Mouse (Mus musculus): Measurements from ENCODE around the gene Tmem40. TPM values are rescaled to one million over a fixed set of nuclear protein-coding genes. Genes with fewer than 3 reads are reported as not detected.

Tmem40 gene
- polyA plus RNA-seq, 1 experiment from 2014 or later, result 1.6 TPM

- under 1% methylated on average over 15 of the region's 15 CpGs for WGBS
- peak; percentile 63 for DNase-seq (ENCODE audit: low spot score)
- Histone ChIP-seq H3K9me3 (replicated peaks) (no peaks in the 10 kb centered on the region), H3K4me3 (peak overlapping the region; percentile 48), H3K27me3 (ENCODE audit: low read depth, poor library complexity, severe bottlenecking) (0 out of 2 replicates have a peak, but pooled peaks cover 4% of the 10 kb centered on the region), H3K4me1 (peaks cover 22% of the 10 kb centered on the region), H3K27ac (replicated peaks) (peak overlapping the region; percentile 75), H3K36me3 (no peaks in the 10 kb centered on the region)
These were observed 44.3 kb downstream of the Tmem40 start for GRCm38 (mm10) chr6:115717715-115718558.

DNA sequence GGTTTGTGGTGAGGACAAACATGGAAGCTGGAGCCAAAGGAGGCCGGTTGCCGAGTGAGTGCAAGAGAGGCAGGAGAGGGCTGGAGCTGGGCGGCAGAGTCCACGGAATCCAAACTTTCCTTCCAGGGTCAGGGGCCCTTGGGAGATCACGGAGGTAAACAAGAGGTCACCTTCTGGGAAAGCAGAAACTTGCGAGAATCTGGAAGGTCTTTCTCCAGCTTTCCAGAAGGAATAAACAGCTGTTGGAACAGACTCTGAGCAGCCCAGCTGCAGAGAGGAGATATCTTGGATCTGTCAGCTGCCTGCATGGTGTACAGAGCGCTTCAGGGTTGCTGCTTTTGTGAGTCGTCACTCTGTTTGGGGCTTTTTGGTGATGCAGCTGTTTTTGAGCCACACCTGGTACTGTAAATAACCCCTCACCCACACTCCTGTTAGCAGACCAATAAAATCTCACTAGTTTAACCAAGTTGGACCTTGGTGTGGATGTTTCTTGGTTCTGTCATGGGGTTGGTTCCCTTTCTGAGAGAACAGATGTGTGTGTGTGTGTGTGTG lies 45.0 kb downstream of the Tmem40 start:
- 20% methylated on average over 8 of the region's 8 CpGs for WGBS
- Histone ChIP-seq H3K9me3 (replicated peaks) (no peaks in the 10 kb centered on the region), H3K27ac (replicated peaks) (peak overlapping the region; percentile 75), H3K4me3 (peak overlapping the region; percentile 48), H3K36me3 (no peaks in the 10 kb centered on the region), H3K27me3 (ENCODE audit: low read depth, poor library complexity, severe bottlenecking) (0 out of 2 replicates have a peak, but pooled peaks cover 4% of the 10 kb centered on the region), H3K4me1 (peaks cover 22% of the 10 kb centered on the region)
- peak; percentile 18 for DNase-seq (ENCODE audit: low spot score)

- Histone ChIP-seq H3K4me3 (no peak overlapping the region), H3K9me3 (replicated peaks) (no peaks in the 10 kb centered on the region), H3K27ac (replicated peaks) (no peak overlapping the region), H3K4me1 (no peaks in the 10 kb centered on the region), H3K36me3 (no peaks in the 10 kb centered on the region), H3K27me3 (ENCODE audit: low read depth, poor library complexity, severe bottlenecking) (no peaks in the 10 kb centered on the region)
- 77% methylated on average over 3 of the region's 3 CpGs for WGBS
- no peak for DNase-seq (ENCODE audit: low spot score)
These were observed 50.9 kb downstream of the Tmem40 start for GRCm38 (mm10) chr6:115711261-115711660.

- Histone ChIP-seq H3K4me1 (peaks cover 3% of the 10 kb centered on the region), H3K27ac (replicated peaks) (no peak overlapping the region), H3K4me3 (no peak overlapping the region), H3K9me3 (replicated peaks) (no peaks in the 10 kb centered on the region), H3K36me3 (no peaks in the 10 kb centered on the region), H3K27me3 (ENCODE audit: low read depth, poor library complexity, severe bottlenecking) (no peaks in the 10 kb centered on the region)
- no peak for DNase-seq (ENCODE audit: low spot score)
- 87% methylated on average over 5 of the region's 5 CpGs for WGBS
These were observed 59.3 kb downstream of the Tmem40 start for GRCm38 (mm10) chr6:115702901-115703300.

DNA sequence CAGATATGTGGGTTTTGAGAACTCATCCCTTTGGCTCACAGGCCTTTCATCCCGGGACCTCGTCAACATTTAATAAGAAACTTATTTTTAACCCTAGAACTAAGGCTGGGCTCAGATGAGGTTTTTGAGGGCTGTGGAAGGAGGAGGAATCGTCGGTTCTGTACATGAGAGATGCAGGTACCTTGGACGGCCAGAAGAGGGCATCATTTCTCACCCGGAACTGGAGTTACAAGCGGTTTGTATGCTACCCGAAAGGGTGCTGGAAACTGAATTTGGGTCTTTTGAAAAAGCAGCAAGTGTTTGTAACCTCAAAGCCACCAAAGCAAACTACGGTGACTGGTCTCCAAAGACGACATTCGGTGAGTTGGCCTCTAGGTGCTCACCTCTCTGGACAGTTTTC lies 60.9 kb downstream of the Tmem40 start:
- H3K27me3 ChIP-seq (ENCODE audit: low read depth, poor library complexity, severe bottlenecking), result no peaks in the 10 kb centered on the region
- WGBS, result 52% methylated on average over 11 of the region's 11 CpGs
- peaks cover 7% of the 10 kb centered on the region for H3K4me1 ChIP-seq
- no peak overlapping the region for H3K4me3 ChIP-seq
- no peaks in the 10 kb centered on the region for H3K36me3 ChIP-seq
- H3K27ac ChIP-seq (replicated peaks), result no peak overlapping the region
- H3K9me3 ChIP-seq (replicated peaks), result no peaks in the 10 kb centered on the region
- DNase-seq (ENCODE audit: low spot score), result no peak

- no peak for DNase-seq (ENCODE audit: low spot score)
- H3K27ac ChIP-seq (replicated peaks), result no peak overlapping the region
- 96% methylated on average over 1 of the region's 1 CpGs for WGBS
- H3K9me3 ChIP-seq (replicated peaks), result no peaks in the 10 kb centered on the region
- peaks cover 7% of the 10 kb centered on the region for H3K4me1 ChIP-seq
- no peaks in the 10 kb centered on the region for H3K36me3 ChIP-seq
- H3K27me3 ChIP-seq (ENCODE audit: low read depth, poor library complexity, severe bottlenecking), result no peaks in the 10 kb centered on the region
- no peak overlapping the region for H3K4me3 ChIP-seq
These were observed 61.4 kb downstream of the Tmem40 start for GRCm38 (mm10) chr6:115700778-115701177.

DNA sequence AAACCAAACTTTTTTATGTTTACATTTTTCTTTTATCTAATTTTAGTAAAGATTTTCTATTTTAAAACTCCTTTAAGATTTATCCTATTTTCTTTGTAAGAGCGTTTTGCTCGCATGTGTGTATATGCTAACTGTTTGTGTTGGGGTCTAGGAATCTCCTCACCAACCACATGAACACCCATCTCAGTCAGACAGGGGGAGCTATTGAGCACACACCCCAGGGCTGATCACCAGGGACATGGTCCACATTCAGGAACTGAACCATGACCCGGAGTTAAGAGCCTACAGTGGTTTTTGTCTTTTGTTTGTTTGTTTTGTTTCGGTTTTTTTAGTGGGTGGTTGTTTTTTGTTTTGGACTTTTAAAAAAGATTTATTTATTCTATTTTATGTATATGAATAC lies 63.5 kb downstream of the Tmem40 start:
- H3K4me1 ChIP-seq, result peaks cover 7% of the 10 kb centered on the region
- H3K27ac ChIP-seq (replicated peaks), result no peak overlapping the region
- 86% methylated on average over 4 of the region's 4 CpGs for WGBS
- H3K4me3 ChIP-seq, result no peak overlapping the region
- H3K27me3 ChIP-seq (ENCODE audit: low read depth, poor library complexity, severe bottlenecking), result no peaks in the 10 kb centered on the region
- H3K36me3 ChIP-seq, result no peaks in the 10 kb centered on the region
- no peak for DNase-seq (ENCODE audit: low spot score)
- no peaks in the 10 kb centered on the region for H3K9me3 ChIP-seq (replicated peaks)

DNA sequence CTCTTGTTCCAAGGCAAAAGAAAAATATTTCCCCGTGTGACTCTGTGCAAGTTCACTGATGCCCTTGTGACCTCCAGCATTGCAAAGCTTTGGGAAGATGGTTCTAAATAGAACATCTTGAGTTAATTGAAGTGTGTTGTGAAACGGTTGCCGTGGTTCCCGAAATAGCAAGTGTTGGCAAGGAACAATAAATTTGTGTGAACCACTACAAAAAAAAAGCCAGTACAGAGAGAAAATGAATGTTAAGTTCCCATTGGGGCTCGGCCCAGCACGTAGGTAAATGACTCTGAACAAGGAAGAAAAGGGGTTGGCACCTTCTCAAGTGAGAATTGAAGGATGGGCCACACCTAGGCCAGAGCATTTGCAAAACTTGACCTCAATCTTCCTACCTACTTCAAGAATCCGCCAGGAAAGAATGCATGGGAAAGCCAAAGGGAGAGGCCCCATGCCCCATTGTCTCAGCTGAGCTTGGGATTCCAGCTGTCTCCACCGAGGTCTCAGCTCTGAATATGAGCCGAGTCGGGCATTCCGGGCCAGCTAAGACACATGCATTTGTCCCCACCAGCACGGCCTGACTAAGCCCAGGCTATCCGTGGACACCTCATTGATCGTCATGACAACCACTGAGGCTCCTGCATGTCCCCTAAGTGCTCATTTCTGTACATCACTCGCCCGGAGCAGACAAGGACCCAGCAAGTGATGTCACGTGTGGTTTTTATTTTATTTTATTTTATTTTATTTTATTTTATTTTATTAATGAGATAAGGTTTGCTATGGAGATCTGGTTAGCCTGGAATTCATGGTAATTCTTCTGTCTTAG lies 64.3 kb downstream of the Tmem40 start:
- no peaks in the 10 kb centered on the region for H3K36me3 ChIP-seq
- H3K27ac ChIP-seq (replicated peaks), result no peak overlapping the region
- H3K4me1 ChIP-seq, result peaks cover 7% of the 10 kb centered on the region
- no peak overlapping the region for H3K4me3 ChIP-seq
- peak; percentile 44 for DNase-seq (ENCODE audit: low spot score)
- WGBS, result 65% methylated on average over 17 of the region's 17 CpGs
- H3K9me3 ChIP-seq (replicated peaks), result no peaks in the 10 kb centered on the region
- no peaks in the 10 kb centered on the region for H3K27me3 ChIP-seq (ENCODE audit: low read depth, poor library complexity, severe bottlenecking)

- Histone ChIP-seq H3K27me3 (ENCODE audit: low read depth, poor library complexity, severe bottlenecking) (no peaks in the 10 kb centered on the region), H3K27ac (replicated peaks) (no peak overlapping the region), H3K4me1 (peaks cover 7% of the 10 kb centered on the region), H3K4me3 (no peak overlapping the region), H3K36me3 (no peaks in the 10 kb centered on the region), H3K9me3 (replicated peaks) (no peaks in the 10 kb centered on the region)
- no peak for DNase-seq (ENCODE audit: low spot score)
- WGBS, result 89% methylated on average over 7 of the region's 7 CpGs
These were observed 65.4 kb downstream of the Tmem40 start for GRCm38 (mm10) chr6:115696707-115697215.

DNA sequence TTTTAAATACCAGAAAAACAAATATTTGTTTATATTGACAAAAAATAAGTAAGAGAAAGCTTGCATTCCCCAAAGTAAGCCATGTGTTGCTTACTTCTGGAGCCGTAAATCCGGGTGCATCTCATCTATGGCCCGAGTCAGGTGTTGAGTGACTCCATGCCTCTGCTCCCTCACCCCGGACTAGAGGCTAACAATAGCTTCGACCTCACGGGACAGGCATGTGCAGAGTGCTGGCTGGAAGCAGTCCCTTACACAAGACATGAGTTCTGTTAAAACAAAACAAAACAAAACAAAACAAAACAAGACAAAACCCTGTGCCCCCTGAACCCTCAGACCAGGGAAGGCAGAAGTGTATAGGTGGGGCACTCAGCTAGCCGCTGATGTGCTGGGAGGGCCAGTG lies 67.1 kb downstream of the Tmem40 start:
- DNase-seq (ENCODE audit: low spot score), result no peak
- Histone ChIP-seq H3K36me3 (no peaks in the 10 kb centered on the region), H3K9me3 (replicated peaks) (no peaks in the 10 kb centered on the region), H3K27ac (replicated peaks) (no peak overlapping the region), H3K4me1 (peaks cover 7% of the 10 kb centered on the region), H3K27me3 (ENCODE audit: low read depth, poor library complexity, severe bottlenecking) (no peaks in the 10 kb centered on the region), H3K4me3 (no peak overlapping the region)
- 61% methylated on average over 7 of the region's 7 CpGs for WGBS

DNA sequence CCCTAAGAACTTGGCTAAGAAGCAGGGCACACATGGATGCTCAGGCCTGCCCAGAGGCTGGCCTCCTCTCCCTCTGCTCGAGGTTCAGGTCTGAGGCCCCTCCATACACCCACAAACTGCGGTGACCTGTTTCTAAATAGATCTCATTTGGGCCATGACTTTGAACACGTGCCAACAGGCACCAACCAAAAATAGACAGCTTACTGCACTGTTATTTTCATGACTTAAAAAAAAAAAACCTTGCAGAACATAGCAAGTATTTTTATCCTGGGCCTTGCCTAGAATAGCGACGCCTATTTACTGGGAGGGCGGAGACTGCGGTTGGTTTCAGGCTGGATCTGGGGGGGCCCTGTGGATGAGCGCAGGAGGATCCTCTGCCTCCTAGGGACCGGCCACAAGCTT lies 67.8 kb downstream of the Tmem40 start:
- Histone ChIP-seq H3K9me3 (replicated peaks) (no peaks in the 10 kb centered on the region), H3K4me1 (peaks cover 7% of the 10 kb centered on the region), H3K4me3 (no peak overlapping the region), H3K27ac (replicated peaks) (no peak overlapping the region), H3K27me3 (ENCODE audit: low read depth, poor library complexity, severe bottlenecking) (no peaks in the 10 kb centered on the region), H3K36me3 (no peaks in the 10 kb centered on the region)
- DNase-seq (ENCODE audit: low spot score), result no peak
- WGBS, result 52% methylated on average over 9 of the region's 9 CpGs

DNA sequence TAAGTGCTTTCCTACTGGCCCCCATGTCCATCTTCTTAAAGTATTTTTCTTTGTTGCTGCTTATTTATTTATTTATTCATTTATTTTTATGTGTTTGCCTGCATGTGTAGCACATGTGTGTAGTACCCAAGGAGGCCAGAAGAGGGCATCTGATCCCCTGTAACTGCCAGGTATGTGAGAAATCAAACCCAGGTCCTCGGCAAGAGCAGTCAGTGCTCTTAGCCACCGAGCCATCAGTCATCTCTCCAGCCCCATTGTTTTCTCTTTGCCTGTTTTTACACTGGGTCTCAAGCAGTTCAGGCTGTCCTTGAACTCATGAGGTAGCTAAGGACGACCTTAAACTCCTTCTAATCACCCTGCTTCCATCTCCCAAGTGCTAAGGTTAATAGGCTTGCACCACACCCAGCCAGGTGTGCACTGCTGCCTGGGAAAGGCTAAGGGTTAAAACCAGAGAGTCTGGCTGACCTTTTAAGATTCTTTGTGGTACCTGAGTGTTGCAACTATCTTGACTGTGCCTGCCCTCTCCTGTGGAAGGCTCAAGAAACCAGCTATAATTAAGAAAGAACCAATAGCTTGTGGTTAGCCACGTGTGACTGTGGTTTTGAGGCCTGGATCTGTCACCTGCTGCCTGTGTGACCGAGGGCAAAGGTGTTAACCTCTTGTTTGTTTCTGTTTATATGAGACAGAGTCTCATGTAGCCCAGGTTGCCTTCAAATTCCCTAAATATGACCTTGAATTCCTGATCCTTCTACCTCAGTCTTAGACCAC lies 69.1 kb downstream of the Tmem40 start:
- peaks cover 6% of the 10 kb centered on the region for H3K4me1 ChIP-seq
- no peak overlapping the region for H3K4me3 ChIP-seq
- WGBS, result 70% methylated on average over 5 of the region's 5 CpGs
- H3K27ac ChIP-seq (replicated peaks), result no peak overlapping the region
- H3K9me3 ChIP-seq (replicated peaks), result no peaks in the 10 kb centered on the region
- DNase-seq (ENCODE audit: low spot score), result peak; percentile 23
- no peaks in the 10 kb centered on the region for H3K27me3 ChIP-seq (ENCODE audit: low read depth, poor library complexity, severe bottlenecking)
- no peaks in the 10 kb centered on the region for H3K36me3 ChIP-seq

All from midbrain, embryonic 10.5 days (tissue).